ENCODE assay signal across 8 mouse cellular contexts in genomic region chr8:116114502-116114901, GRCm38 (mm10).
A peak's percentile ranks its signal among the peaks of the same experiment; 100 is the strongest.
DNase-seq lines count a peak whose midpoint lies in the region.

No protein-coding gene starts in this region.

- intact Hi-C loops in left cerebral cortex, postnatal 4 days (cut with DNase I) = no loop called here

- DNase-seq in left cerebral cortex, postnatal 4 days = peak; percentile 55
- DNase-seq in left cerebral cortex, adult 9 months (ENCODE audit: low spot score in 2 of 2) = no peak
- peak; percentile 23 for DNase-seq in cerebellum, adult 11 months
- peak; percentile 48 for DNase-seq in gastrocnemius, postnatal 25 days
- DNase-seq in lung, postnatal 36 days = peak; percentile 39
- DNase-seq in thymus, adult 18-20 months = no peak
- no peak for DNase-seq in c-Kit-positive CD71-positive TER-119-positive erythroid progenitor cells, embryonic 14.5 days (ENCODE audit: low spot score)
- DNase-seq in retina, postnatal 1 day = no peak

Comparison
In these comparisons a context has a peak if more than half of its experiments do, and no peak if none do; other contexts are left out.
1. DNase-seq: peak in left cerebral cortex, postnatal 4 days (single experiment), cerebellum, adult 11 months (single experiment), gastrocnemius, postnatal 25 days (single experiment) and lung, postnatal 36 days (single experiment); none in left cerebral cortex, adult 9 months (0 of 2), thymus, adult 18-20 months (0 of 2), c-Kit-positive CD71-positive TER-119-positive erythroid progenitor cells, embryonic 14.5 days (single experiment) and retina, postnatal 1 day (single experiment).